Mouse (Mus musculus): ENCODE measurements around the gene Pkn1.

- TF ChIP-seq CTCF (IDR thresholded peaks at IDR 0.05; ENCODE audit: insufficient read depth, low read depth, low read length) (no peak), POLR2A (IDR thresholded peaks at IDR 0.05; ENCODE audit: insufficient read depth, low read depth, low read length) (no peak)
Measured at GRCm38 (mm10) chr8:83680603-83681002, 18.4 kb downstream of the Pkn1 start.
